9 mouse cellular contexts compared by ENCODE assay signal in genomic region chr9:36965720-36966119, GRCm38 (mm10).
DNase-seq lines count a peak whose midpoint lies in the region; ATAC-seq and TF ChIP-seq lines count a peak whose summit lies in the region.
"Had no signal": no experiment of that assay in that cellular context is flagged by ENCODE, and none has a peak within 500 bp of the region (broad histone marks: within the 10 kb centered on the region; RNA-seq: fewer than 3 reads in every experiment).

No protein-coding gene starts in this region.

- no peak for ATAC-seq in kidney, embryonic 16.5 days (ENCODE audit: low FRiP score, low TSS enrichment)

- intact Hi-C loops in heart, postnatal 25 days (cut with DNase I) = loop anchor here (5.0 kb wide), 1 partner anchor 73 kb away; no protein-coding TSS in a partner anchor

- TF ChIP-seq CTCF in kidney, adult 2 months (conservative IDR thresholded peaks at IDR 0.05; ENCODE audit: insufficient read depth, insufficient read length, low read depth, low read length) = no peak

- WGBS in kidney, adult 2 months = 69% methylated on average over 5 of the region's 5 CpGs
- WGBS in kidney, embryonic 16.5 days = 68% methylated on average over 5 of the region's 5 CpGs

- H3K27ac ChIP-seq in kidney, adult 2 months (ENCODE audit: insufficient read depth, low read depth, low read length) = no peak overlapping the region
- H3K27ac ChIP-seq in kidney, embryonic 16.5 days (ENCODE audit: low read length) = no peak overlapping the region

- TF ChIP-seq POLR2A in kidney, adult 2 months (IDR thresholded peaks at IDR 0.05; ENCODE audit: low read depth, low read length) = no peak

- H3K4me2 ChIP-seq in kidney, embryonic 16.5 days (replicated peaks; ENCODE audit: low read depth, low read length) = no peak overlapping the region
- H3K4me2 ChIP-seq: neural tube, embryonic 13.5 days had no signal

- H3K9ac ChIP-seq in kidney, embryonic 16.5 days (replicated peaks; ENCODE audit: low read length) = no peak overlapping the region
- H3K9ac ChIP-seq: neural tube, embryonic 13.5 days had no signal

- H3K36me3 ChIP-seq in kidney, adult 2 months (ENCODE audit: control insufficient read depth, insufficient read depth, low read length) = no peaks in the 10 kb centered on the region
- no peaks in the 10 kb centered on the region for H3K36me3 ChIP-seq in kidney, embryonic 16.5 days (ENCODE audit: insufficient read depth, low read length)

- peak; percentile 26 for DNase-seq in kidney, adult 2 months
- DNase-seq in 416B (ENCODE audit: low read depth) = peak; percentile 60
- peak; percentile 35 for DNase-seq in MEL-GATA-1-ER (ENCODE audit: extremely low read depth, low read depth)
- peak; percentile 44 for DNase-seq in induced T-regulatory cell, adult 2 months (ENCODE audit: low read depth)
- no peak for DNase-seq in urinary bladder, postnatal 4 days (ENCODE audit: low spot score in 2 of 2)
- DNase-seq in ovary, postnatal 14 days (ENCODE audit: low spot score) = no peak
- no peak for DNase-seq in heart, postnatal 25 days (ENCODE audit: low spot score)

- H3K4me1 ChIP-seq in kidney, adult 2 months (ENCODE audit: control insufficient read depth, insufficient read depth, low read length) = no peaks in the 10 kb centered on the region
- no peaks in the 10 kb centered on the region for H3K4me1 ChIP-seq in kidney, embryonic 16.5 days (ENCODE audit: insufficient read depth, low read length)

- no peaks in the 10 kb centered on the region for H3K27me3 ChIP-seq in kidney, adult 2 months (replicated peaks; ENCODE audit: control insufficient read depth, insufficient read depth, low read length)
- no peaks in the 10 kb centered on the region for H3K27me3 ChIP-seq in kidney, embryonic 16.5 days (ENCODE audit: insufficient read depth, low read length)
- H3K27me3 ChIP-seq: neural tube, embryonic 13.5 days had no signal

- H3K4me3 ChIP-seq in kidney, adult 2 months (ENCODE audit: insufficient read depth, low read depth, low read length) = no peak overlapping the region
- H3K4me3 ChIP-seq in kidney, embryonic 16.5 days (ENCODE audit: low read length) = no peak overlapping the region
- H3K4me3 ChIP-seq: neural tube, embryonic 13.5 days had no signal

- no peaks in the 10 kb centered on the region for H3K9me3 ChIP-seq in kidney, embryonic 16.5 days (ENCODE audit: low read length)
- H3K9me3 ChIP-seq: neural tube, embryonic 13.5 days had no signal

Comparison
In these comparisons a context has a peak if more than half of its experiments do, and no peak if none do; other contexts are left out.
1. DNase-seq: peak in kidney, adult 2 months (single experiment), 416B (single experiment), MEL-GATA-1-ER (single experiment) and induced T-regulatory cell, adult 2 months (single experiment); none in urinary bladder, postnatal 4 days (0 of 2), ovary, postnatal 14 days (single experiment) and heart, postnatal 25 days (single experiment).